Mouse (Mus musculus) mouse embryonic stem cell (cell line): ENCODE data around the gene Map1s.
"Not testable (repeated sequence)": the region's sequence is repeated elsewhere in the genome, so short reads cannot be mapped to it uniquely, and the experiment has no call there.

Experiments
- in situ Hi-C, 2 experiments: fragments of 300-500 bp; cut with MboI; formaldehyde crosslinking; loops; 1 replicate in 1 of 2; 3 replicates in 1 of 2; pipeline ENCODE4 v1.14.3; 2019 to 2020; ENCODE audit warnings: low sequenced_read_pairs in 2 of 2, low pct_unique_long_range_greater_than_20kb in 1 of 2, mixed read lengths in 1 of 2; ENCODE audit not compliant: unreplicated experiment in 1 of 2

Map1s gene

DNA sequence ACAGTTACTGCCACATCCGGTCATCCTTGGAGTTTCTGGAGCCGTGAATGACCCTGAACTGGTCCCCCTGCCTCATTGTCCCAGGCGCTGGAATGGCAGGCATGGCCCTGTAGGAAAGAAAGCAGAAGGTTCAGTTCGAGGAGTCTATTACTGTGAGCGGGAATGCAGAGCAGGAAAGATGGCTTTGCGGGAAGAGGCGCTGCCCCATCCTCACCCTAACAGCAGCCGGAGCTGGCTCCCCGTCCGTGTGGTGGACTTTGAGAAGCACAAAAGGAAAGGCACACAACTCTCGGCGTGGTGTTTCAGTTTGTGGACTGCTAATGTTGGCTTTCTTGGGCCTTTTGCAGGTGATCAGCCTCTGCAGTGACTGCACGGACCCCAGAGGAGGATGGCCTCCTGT, 31.3 kb upstream of the Map1s start:
- in situ Hi-C loops: no loop called here

DNA sequence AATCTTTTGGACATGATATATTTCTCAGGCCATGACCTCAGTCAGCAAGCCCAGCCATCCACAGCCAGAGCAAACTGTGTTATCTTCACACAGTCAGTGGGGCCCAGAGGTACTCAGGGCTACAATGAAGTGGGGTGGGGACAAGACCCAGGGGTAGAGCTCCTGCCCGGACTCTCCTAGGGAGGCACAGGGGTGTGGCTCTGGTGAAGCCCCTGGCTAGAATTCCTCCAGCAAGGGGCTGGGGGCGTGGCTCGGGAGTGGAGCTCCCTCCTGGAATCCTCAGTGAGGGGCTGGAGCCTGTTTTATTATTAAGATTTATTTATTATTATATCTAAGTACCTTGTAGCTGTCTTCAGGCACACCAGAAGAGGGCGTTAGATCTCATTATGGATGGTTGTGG, 29.4 kb upstream of the Map1s start:
- in situ Hi-C loops: no loop called here

DNA sequence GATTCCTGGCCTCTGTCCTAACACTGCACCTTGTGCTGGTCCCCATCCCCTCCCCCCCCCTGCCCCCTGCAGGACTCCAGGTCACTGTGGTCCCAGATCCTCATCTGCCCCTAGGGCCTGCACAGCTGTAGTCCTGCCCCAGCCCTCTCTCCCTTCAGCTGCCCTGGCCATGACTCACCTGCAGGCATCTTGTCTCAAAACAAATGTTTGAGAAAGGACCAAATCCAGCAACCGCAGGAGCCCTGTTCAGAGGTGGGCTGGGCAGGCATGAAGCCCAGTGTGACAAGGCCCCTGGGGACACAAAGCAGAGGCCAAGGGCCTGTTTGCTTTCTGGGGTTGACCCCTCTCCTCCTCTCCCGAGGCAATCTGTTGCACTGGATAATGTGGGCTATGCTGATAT, 27.6 kb upstream of the Map1s start:
- in situ Hi-C loops: no loop called here

DNA sequence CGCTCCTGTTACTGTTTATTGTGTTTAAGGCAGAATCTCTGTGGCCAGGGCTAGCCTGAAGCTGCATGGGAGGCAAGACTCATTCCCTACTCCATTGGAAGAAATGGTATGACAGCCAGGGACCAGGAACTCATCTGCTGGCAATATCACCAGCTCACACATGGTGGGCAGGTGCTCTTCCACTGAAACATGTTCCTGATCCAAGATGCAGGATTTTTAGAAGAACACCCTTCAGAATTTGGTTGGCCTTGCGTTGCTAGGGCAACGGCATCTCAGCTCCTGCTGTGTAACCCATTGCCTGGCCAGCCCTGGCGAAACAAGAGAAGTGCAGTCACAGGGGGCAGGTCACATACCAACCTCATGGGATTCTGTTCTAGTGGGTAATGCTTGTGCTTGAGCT, 26.2 kb upstream of the Map1s start:
- in situ Hi-C loops: no loop called here

DNA sequence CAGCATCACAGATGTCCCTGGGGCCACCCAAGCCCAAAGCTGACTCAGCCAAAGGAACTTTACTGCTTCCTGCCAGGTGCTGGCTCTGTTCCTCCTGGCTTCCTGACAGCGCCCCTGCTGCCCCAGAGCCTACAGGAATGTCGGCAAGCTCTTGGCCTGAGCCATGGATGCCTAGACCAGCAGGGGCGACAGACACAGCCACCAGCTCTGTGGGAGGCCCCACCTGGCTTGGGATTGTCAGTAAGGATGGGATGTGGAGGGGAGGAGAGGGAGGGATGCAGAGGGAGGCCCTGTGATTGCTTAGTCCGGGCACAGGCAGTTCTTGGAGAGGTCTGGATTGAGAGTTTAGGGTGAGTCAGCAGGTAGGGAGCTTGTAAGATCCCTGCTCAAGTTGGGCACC, 25.6 kb upstream of the Map1s start:
- in situ Hi-C loops: no loop called here

DNA sequence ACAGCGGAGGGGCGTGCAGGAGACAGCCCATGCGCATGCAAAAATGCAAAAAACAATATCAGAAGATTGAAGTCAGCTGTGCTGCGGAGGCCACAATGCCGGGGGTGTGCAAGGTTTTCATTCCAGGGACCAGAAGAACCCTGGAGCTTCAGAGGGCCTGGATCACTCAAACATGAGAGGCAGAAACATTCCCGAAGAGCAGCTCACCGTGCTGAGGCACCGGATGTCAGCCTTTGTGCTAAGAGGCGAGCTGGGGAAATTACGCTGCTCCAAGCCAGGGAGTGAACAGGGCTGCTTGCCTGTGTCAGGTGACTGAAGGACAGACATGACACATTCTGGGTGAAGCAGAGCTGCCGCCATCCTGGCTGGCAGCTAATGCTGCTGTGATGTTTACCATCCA, 25.2 kb upstream of the Map1s start:
- in situ Hi-C loops: no loop called here

DNA sequence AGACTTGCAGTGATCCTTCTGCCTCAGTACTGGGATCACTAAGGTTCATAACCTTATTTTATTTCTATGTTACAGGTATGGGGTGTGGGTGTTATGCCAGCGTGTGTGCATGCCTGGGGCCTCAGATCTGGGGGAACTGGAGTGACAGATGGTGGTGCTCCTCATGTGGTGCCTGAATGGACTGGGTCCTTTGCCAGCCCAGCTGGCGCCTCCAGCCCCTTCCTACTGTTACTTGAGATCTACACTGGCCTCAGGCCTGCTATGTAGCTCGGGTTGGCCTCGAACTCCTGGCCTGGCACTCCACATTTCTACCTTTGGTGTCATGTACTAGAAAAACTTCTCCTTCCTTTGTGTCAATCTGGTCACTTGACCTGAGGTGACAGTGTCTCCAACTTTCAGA, 21.5 kb upstream of the Map1s start:
- in situ Hi-C loops: no loop called here

DNA sequence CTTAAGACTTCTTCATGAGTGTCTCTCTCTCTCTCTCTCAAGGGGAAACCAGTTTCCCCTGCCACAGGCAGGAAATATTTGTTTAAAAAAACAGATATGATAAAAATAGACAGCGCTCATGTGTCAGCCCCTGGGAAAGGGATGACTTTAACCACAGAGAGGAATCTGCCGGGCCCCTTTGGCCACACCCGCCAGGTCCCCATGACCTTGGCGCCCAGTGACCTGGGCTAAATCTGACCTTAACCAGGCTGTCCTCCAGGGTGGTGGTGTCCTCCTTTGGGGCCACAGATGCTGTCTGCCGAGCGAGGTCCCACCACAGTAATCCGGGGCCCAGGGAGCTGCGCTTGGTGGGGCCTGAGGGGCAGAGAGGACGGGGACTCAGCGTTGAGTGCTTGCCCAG, 21.0 kb upstream of the Map1s start:
- in situ Hi-C loops: no loop called here

DNA sequence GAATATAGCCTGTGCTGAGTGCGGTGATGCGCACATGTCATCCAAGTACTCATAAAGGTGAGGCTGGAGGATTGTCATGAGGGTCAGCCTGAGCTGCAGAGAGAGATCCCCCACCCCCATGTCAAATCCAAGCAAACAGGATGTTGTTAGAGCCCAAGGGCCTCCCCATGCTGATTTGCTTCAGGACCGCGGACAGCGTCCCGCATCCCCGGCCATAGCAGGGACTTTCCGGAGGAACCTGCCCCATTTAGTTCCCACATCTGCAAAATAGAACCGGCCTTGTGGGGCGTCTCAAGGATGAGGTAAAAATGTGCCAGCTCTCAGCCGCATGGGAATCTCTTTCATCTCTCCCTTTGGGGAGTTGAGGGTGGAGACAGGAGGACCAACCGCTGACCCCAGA, 20.1 kb upstream of the Map1s start:
- in situ Hi-C loops: no loop called here

DNA sequence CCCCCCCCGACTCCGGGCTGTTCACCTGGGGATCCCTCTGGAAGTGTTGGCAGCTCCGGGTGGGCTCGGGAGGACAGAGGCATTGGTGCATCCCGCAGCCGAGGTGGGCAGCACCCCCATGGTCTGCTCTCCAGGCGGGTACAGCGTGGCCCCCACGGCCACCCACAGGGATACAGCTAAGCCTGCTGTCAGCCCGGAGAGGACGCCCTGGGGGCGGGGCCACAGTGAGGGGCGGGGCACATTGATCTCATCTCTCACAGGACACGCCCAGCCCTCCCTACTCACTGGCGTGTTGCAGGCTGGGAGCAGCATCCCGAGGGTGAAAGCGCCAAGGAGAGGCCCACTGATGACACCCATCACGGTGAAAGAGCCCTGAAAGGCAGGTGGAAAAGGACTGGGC, 18.1 kb upstream of the Map1s start:
- in situ Hi-C loops: no loop called here

DNA sequence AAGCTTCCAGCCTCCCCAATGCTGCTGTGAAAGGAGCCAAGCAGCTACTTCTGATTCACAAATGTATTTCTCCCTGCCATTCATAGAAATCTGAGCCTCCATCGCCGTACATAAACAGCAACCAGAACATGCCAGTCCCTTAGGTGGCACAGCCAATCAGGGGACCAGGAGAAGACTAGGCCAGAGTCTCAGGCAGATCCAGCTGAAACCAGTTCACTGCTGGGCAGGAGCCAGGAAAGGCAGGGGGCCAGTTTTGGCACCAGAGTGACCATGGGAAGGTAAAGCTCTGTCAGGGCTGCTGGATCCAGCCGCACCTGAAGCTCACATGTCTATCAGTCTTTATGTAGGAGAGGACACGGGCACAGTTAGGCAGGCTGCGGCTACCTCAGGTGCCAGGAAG, 15.1 kb upstream of the Map1s start:
- in situ Hi-C loops: no loop called here

DNA sequence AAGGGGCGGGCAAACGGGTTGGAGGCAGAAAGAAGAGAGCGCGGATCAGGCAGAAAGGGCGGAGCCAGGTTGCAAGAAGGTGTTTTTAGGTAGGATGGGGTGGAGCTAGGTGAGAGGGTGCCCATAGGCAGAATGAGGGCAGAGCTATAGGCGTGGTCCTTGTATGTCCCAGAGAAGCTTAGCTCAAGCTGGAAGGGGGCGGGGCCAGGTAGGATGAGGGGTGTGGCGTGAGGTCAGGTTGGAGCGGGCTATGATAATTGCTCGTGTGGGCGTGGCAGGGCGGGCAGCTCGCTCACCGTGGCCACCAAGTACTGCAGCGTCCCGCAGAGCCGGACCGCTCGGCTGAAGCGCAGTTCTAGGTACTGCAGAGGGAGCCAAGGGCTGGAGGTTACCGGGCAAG, 14.4 kb upstream of the Map1s start:
- in situ Hi-C loops: no loop called here

DNA sequence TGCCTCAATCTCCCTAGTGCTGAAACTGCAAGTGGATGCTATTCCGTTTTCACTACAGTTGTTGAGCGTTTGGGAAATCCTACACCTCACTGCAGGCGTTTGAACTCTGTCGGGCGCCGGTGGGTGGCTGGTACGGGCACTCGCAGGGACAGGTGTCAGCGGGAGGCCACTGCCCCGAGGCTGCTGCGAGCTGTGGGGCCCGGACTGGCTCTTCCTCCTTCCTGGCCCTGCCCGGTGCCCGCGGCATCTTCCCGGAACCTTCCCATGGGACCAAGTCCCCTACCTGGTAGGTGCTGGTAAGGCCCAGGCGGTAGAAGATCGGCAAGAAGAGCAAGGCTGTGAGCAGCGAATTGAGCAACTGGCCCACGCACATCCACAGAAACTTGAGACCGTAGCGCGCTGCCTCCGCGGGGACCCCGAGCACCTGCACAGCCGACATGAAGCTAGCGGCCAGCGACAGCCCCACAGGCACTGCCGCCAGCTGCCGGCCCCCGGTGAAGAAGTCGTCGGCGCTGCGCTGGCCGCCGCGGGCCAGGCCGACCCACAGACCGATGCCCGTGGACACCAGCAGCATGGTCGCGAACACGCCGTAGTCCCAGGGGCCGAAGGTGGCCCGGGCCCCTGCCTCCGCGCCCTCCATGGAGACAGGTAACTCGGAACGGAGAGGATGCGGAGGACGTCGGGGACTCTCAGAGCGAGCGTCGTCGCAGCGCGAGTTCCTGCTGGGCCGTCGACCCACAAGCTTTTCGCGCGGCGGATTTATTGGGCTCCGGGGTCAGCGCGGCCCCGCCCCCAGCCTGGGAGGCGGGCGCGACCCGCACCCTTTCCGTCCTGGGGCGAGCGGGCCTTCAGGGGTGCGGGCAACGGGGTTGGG, 13.5 kb upstream of the Map1s start, which contains the start of gene Slc5a5:
Slc5a5 (minus strand) TSS at position 736 of the 874 bp plus-strand sequence.
- in situ Hi-C loops: no loop called here

DNA sequence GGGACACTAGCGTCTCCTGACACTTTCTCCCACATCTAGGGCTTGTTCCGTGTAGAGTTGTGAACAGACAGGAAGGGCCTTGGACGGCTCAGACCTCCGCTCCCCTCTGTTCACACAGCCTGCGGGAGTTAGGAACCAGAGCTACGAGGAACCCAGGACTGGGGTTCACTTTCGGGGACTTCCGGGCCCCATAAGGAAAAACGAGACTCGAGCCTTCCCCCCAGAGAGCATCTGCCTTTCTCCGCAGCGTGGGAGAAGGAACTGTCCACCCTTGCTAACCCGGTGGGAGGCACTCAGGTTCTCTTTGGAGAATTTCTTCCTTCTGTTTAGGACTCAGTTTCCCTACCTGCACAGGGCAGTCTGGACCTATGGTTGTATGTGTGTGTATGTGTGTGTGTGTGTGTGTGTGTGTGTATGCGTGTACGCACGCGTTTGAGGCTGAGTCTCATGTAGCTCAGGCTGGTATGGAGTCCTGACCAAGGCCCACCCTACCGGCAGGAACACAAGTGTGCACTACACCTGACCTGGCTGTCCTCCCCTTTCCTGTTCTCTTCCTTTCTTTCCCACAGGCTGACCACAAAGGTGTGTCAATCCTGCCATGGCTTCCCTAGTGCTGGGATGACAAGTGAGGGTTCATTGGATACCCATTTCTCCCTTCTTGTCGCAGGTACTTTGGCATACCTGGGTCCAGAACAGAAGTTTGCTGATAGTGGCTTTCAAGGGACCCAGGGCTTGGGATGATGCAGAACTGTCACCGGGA, 12.7 kb upstream of the Map1s start:
- in situ Hi-C loops: no loop called here

DNA sequence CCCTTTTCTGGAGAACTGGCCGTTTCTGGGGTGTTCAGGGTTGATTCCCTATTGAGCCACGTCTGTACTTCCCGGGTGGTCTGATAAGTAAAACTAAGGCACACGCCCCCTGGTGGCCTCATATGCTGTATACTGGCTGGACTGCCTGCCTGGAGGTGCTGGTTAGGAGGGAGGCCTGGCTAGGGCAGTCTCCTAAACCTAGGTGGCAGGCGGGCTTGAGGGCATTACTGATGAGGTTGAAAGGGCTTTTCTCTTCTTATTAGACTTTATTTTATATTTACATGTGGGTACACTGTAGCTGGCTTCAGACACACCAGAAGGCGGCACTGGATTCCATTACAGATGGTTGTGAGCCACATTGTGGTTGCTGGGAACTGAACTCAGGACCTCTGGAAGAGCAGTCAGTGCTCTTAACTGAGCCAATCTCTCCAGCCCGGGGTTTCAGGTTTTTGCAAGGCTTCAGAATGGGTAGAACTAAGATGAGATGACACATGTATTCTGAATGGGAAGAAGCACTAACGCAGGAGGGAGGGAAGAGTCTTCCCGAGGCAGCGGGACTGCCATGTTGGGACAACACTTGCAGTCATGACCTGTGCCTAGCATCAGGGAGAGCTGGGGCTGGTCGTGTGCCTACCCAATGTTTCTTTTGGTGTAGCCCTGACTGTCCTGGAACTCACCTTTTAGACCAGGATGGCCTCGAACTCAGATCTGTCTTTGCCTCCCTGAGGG, 11.9 kb upstream of the Map1s start:
- in situ Hi-C loops: no loop called here

DNA sequence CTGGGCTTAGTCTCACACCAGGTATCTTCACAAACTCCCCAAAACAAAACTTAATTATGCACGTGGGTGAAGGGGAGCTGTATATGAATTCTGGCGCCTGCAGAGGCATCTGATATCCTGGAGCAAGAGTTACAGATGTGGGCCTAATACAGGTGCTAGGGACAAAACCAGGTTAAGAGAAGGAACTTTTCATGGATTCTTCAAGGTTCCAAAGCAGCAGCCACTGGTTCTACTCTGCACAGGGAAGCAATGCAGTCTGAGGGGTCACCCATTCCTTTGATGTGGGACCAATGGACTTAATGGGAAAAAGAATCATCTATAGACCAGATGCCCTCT, 11.4 kb upstream of the Map1s start:
- in situ Hi-C loops: no loop called here

DNA sequence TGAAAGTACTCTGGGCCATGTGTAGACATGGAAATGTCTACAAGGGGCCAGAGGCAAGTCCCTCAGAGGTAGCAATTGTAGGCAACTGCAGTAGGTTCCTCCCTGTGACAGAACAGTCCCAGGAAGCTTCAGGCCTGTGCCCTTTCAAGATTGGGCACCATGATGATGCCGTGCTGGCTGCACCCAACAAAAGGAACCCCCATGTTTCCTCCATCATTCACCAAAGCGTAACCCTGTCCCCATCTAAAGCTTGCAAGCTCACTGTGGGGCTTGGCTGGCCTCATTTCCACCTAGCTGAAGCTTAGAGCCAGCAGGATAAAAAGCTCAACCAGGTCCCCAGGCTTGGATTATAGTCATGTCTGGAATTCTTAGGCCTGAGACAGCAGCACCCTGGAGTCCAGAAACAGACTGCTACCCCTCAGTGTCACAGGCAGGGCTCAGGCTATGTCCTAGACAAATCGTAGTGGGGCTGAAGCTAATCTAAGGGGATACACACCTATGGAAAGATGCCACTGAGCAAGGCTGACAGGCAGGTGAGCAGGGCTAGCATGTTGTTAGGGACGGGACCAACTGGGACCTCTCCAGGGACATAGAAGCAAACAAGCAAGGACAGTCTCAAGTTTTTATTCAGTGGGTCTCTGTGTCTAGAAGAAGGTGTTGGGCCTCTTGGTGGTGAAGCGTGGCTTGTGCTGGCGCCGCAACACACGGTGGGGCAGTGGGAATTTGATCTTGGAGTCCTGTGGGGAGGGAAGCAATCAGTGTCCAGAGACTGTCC, 10.8 kb upstream of the Map1s start:
- in situ Hi-C loops: no loop called here

DNA sequence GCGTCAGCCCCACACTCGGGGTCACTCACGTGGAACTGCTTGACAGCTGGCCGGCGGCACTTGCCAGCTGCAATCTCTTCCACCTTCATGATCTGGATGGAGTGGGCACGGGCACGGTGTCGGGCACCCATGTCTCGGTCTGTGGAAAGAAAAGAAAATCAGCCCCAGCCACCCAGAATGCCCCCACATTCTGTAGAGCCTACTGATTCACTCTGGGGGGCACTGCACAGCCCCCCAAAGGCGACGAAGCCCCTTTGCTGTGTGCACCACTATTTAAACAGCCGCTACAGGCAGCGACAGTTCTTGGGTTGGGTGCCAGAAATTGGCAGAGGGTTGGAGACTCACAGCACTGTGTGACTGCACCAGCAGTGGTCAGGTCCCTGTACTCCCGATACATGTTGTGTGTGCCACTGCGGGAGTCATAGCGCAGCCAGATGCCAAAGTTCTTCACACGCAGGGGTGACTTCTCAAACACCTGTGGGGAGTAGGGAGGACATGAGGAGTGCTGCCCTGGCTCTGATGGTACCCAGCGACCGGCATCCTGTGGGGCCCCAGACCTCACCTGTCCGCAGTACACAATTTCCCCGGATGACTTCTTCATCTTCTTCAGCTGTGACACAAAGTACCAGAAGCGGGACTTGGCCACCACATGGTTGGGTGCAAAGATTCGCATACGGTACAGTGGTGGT, 10.0 kb upstream of the Map1s start:
- in situ Hi-C loops: not testable (repeated sequence)
